Mouse (Mus musculus) activated CD4-positive, CD25-positive, alpha-beta regulatory T cell, adult 9 weeks (primary cell): ENCODE results near the gene Nfix. TPM values are rescaled to one million over a fixed set of nuclear protein-coding genes. Genes with fewer than 3 reads are reported as not detected.

Experiments
- polyA plus RNA-seq: library from polyadenylated mRNA; unstranded; fragments of 100-300 nt; shearing (Covaris generic); gene quantifications from one replicate; pipeline ENCODE4 v1.2.1, GENCODE M21; 2017

Nfix gene
- polyA plus RNA-seq = 3.0 TPM

DNA sequence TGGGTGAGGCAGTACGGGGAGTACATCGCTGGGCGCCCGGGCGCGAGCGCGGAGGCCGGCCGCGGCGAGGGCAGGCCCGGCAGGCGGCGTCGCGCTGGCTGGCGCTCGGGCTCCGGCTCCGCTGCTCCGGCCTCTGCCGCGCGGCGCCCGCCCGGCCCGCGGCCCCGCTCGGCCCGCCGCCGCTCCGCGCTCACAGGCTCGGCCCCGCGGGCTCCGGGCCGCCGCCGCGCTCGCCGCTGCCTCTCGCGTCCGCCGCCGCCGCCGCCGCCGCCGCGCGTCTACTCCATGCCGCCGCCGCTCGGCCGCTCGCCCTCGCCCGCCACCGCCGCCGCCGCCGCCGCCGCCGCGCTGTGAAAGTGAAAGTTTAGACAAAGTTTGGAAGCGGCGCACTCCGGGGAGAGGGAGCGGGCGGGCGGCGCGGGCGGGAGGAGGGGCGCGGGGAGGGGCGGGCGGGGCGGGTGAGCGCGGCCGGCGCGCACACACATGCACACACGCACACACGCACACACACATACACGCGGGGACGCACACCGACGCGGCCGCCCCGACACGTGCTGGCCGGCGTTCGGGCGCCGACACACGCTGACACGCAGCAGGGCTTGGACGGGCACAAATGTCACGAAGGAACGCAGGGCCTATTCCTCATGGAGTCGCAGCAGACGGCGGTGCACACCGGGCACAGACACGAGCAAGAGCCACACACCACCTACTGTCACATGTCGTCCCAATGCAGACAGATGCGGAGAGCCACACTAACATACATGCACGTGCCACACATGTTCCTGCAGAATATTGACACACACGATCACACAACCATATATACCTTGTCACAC, at the start of gene Nfix:
Nfix (minus strand) TSS at position 346 of the 833 bp plus-strand sequence.

DNA sequence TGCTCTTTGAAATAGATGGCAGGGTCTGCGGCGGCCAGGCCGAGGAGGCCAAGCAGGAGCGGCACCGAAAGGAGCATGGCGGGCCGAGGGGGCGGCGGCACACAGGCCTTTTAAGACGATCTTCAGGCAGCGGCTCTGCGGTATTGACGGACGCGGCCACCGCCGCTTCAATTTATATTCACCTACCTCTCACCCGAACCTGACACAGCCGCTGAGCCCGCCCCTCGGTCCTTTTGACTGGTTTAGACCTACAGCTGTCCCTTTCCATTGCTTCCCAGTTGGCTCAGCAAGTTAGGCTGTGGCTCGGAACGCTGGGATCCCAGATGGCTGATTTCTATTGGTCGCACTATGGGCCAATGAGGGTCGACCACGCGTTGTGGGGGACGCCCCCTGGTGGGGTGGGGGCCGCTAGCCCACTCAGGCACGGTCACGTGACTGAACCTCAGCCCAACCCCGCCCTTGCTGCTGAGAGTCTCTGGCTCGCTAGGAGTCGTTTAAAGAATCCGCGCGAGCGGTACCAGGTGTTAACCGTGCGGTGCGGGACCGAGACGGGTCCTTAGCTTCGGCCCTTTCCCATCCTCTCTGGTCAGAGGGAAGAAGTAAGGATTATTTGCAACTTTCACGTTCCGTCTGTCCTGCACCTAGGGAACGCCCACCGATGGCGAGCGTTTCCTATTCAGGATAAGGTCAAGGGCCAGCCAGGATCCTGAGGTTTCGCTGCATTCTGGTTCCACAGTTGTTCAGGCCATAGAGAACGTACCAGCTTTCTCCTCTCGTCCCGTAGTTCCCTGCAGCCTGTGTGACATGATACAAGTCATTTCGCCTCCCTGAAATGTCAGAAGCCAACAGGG, 46.8 kb upstream of the Nfix start, which contains the start of gene Calr:
Calr (minus strand) TSS at position 213 of the 851 bp plus-strand sequence.

DNA sequence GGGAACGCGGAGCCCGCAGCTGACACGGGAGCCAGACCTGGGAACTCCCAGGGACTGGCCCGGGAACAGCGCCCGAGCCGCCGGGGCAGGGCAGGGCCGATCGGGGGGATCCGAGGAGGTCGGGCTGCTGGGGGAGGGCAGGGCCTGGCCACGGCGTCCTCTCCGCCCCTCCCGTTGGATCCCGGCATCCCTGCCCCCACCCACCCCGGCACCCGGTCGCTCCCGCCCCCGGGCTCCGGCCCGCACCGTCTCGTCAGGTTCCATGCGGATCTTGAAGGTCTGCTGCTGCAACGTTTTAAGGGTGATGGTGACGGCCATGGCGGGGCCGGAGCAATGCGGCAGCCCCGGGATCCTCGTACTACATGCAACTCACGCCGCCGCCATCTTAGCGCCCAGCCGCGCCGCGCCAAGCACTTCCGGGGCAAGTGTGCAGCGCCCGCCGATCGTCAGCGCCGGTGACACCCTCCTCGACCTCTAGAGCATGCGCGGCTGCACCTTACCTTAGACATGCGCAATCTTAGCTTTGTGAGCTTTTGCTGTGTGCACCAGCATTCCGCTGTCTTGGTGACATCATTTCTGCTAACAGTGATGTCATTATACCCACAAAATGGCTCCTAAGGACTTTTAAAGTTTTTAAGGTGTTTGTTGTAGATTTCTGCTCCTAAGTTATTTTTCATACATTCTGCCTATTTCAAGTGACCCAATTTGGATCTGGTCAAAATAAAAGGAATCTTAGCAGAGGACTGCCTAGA, 40.3 kb upstream of the Nfix start, which contains the start of gene Rad23a:
Rad23a (minus strand) TSS at position 418 of the 752 bp plus-strand sequence.

DNA sequence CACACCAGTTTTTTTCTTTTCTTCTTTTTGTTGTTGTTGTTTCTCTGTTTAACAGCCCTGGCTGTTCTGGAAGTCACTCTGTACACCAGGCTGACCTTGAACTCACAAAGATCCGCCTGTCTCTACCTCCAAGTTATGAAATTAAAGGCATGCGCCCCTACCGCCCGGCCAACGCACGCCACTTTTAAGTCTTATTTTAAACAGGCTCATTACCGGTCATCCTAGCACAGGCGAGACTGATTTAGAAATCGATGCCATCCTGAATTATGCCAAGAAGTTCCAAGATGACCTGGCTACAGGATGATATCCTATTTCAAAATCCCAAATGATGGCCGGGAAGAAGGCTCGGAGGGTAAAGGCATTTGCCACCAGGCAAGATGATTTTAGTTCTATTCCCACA, 31.3 kb upstream of the Nfix start, which contains the start of gene Gadd45gip1:
Gadd45gip1 (plus strand) TSS at position 33 of the 400 bp plus-strand sequence.

DNA sequence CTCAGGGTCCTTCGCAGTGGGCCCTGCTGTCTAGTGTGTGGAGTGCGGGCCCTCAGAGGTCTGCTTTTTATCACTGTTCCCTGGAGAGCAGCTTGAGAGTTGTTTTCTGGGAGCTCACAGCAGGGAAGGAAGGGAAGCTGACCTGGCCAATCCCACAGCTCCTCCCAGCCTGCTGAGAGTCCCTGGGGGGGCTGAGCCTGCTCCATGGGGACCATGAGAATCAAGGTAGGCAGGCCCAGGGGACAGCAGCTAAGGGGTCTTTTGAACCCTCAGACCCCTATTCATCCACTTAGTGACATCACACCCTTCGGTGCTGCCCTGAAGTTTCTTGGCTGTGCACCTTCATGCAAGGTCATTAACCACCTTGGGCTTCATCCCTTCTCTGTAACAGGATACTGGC, 22.6 kb upstream of the Nfix start, which contains the start of gene Dand5:
Dand5 (minus strand) TSS at position 101 of the 400 bp plus-strand sequence.

DNA sequence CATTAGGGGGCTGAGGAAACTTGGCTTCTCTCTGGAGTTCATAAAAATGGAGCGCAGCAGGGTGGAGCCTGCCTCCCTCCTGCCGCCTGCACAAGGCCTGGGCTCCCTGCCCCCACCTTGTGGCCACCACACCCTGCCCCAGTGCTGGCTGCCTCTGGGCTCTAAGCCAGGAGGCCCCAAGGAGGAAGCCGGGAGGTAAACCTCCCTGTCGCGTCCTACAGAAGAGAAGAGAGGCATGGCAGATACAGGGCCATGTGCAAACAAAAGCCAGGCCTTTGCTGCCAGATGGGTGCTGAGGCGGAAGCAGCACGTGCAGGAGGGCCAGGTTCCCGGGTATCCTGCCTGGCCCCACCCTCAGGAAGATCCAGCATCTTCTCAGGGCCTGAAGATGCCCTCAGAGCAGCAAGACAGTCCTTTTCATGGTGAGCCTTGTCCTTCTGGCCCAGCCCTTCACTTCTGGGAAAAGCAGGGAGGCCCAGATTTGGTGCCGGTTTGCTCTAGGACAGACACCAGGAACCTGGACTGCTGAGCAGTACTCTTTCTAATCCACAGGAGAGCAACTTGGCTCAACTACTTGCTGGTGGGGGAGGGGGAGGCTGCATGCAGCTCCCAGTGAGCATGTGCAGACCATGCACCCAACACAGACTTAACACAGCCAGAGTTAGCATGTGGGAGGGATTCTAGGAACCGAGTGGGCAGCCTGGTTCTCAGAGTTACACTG, 77.1 kb downstream of the Nfix start, which contains the start of gene G430095P16Rik:
G430095P16Rik (plus strand) TSS at position 158 of the 721 bp plus-strand sequence.

DNA sequence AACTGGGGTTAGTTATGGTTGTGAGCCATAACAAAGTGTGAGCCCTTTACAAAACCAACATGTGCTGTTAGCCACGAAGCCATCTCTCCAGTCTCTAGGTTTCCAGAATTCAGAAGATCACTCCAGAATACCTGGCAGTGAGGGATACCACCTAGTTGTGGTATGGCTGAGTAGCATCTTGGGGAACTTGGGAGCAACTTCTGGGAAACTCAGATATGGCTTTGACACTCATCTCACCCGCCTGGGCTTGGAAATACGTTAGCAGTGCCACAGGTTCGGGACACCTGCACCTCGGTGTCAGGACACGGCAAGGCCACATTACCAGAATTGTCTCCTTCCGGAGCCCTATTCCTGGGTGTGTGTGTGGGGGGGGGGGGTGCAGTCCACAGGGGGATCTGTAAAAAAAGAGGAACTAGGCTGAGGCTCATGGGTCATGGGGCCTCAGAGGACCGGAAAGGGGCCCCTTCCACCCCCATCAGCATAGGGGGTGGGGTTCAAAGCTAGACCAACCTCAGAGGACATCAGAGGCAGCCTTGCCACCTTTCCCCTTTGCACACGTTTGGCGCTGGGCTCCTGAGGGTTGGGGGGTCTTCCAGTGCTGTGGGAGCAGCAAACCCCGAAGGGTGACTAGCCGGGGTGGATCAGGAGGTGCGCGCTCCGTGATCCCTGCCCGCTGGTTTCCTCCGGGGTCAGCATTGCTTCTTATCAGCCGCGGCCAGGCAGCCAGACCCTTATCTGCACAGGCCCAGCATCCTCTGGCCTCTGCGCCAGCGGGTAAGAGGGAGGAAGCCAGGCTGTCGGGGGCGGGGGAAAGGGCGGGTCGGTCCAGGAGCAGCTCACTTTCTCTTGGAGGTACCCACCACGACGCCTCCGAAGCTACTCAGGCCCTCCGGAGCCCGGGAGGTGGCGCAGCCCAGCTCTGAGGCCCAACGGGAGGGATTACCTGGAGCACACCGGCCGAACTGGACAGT, 98.9 kb downstream of the Nfix start, which contains the start of gene Lyl1:
Lyl1 (plus strand) TSS at position 517 of the 971 bp plus-strand sequence.

DNA sequence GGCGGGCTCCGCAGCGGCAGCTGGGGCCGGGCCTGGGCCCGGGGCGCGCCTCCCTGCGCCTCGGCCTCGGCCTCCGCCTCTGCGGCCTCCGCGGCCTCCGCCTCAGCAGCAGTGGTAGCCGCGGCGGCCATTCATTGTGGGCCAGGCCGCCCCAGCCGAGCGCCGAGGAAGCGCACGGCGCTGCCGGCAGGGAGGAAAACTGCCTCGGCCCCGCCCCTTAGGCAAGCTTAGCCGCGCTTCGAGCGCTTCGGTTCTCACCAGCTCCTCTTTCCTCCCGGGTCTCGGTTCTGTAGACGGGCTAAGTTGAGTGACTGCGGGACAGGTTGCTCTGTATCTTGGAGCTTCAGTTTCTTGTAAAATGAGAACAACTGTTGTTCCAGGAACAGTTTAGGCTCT, 112.4 kb downstream of the Nfix start, which contains the start of gene Nacc1:
Nacc1 (minus strand) TSS at position 158 of the 396 bp plus-strand sequence.

DNA sequence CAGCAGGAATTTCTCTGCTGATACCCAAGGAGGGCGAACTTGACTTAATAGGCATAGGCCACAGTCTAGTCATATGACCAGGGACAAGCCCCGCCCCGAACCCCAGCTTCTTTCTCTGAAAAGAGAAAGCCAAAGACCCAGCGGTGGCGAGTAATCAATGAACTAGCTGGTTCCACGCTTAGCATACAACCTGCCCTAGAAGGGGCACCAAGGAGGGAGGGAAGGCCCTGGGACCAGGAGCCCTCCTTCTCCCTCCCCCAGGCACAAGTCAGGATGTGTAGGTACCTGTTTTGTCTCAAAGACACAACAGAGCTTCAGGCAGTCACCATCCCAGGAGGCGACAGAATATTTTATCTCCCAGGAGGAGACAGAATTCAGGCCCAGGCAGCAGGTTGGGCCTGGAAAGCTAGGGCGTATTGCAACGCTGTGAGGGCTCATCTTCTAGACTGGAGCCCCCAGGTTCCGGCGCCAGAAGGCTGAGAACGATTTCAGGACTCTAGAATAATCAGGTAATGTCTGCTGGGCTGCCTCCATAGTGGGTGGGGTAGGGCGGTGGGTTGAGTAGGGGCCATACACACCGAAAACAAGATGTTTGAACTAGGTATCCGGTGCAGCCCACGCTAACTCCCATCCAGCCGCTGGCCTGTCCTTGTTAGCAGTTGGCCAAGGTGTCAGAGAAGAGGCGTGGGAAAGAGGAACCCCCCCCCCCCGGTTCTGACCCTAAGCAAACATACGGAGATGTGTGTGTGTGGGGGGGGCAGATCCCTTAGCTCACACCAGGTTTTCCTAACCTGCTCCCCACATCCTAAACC, 113.7 kb downstream of the Nfix start, which contains the start of gene Trmt1:
Trmt1 (plus strand) TSS at position 117 of the 812 bp plus-strand sequence.

DNA sequence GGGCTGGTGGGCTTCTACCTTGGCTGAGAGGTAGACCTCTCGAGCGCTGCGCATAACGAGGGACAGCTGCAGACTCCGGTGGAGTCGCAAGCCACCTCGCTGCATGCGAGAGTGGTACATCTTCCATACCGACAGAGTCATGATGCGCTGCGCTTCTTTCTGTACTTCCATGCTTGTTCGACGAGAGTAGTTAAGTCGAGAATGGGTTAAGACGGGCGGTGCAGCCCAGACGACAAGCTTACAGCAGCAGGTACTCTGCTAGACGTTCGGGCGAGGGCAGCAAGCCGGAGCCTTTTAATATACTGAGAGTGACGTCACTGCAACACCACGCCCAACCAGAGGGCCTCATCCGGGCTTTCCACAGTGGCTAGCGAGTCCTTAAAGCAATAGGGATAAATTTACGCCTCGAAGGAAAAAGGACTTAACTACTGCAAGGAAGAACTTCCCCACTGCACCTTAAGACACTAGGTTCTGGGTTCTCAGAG, 137.5 kb downstream of the Nfix start, which contains the start of gene Ier2:
Ier2 (minus strand) TSS at position 272 of the 485 bp plus-strand sequence.

Other genes starting within 250 kb of the Nfix start
- 142 TPM for gene Ier2, start 137.5 kb downstream of the Nfix start, polyA plus RNA-seq
- gene Trmt1, start 114.0 kb downstream of the Nfix start, polyA plus RNA-seq = 62.5 TPM
- 4.2 TPM for gene Nacc1, start 112.5 kb downstream of the Nfix start, polyA plus RNA-seq
- gene Lyl1, start 98.9 kb downstream of the Nfix start, polyA plus RNA-seq = 0.60 TPM
- 23.0 TPM for gene G430095P16Rik, start 77.3 kb downstream of the Nfix start, polyA plus RNA-seq
- 6.8 TPM for gene Dand5, start 22.5 kb upstream of the Nfix start, polyA plus RNA-seq
- 27.8 TPM for gene Gadd45gip1, start 31.2 kb upstream of the Nfix start, polyA plus RNA-seq
- 189 TPM for gene Rad23a, start 40.3 kb upstream of the Nfix start, polyA plus RNA-seq
- 587 TPM for gene Calr, start 46.6 kb upstream of the Nfix start, polyA plus RNA-seq
- 97.7 TPM for gene Farsa, start 56.6 kb upstream of the Nfix start, polyA plus RNA-seq
- gene Syce2, start 71.8 kb upstream of the Nfix start, polyA plus RNA-seq = 7.7 TPM
- 39.4 TPM for gene Gcdh, start 93.6 kb upstream of the Nfix start, polyA plus RNA-seq
- gene Klf1, start 101.6 kb upstream of the Nfix start, polyA plus RNA-seq = 1.1 TPM
- gene Dnase2a, start 108.2 kb upstream of the Nfix start, polyA plus RNA-seq = 18.9 TPM
- gene Mast1, start 137.0 kb upstream of the Nfix start, polyA plus RNA-seq = 1.1 TPM
- gene Rtbdn, start 146.6 kb upstream of the Nfix start, polyA plus RNA-seq = 0.31 TPM
- not detected for gene Gm49661, start 169.1 kb upstream of the Nfix start, polyA plus RNA-seq
- gene Prdx2, start 169.2 kb upstream of the Nfix start, polyA plus RNA-seq = 266 TPM
- 105 TPM for gene Rnaseh2a, start 169.4 kb upstream of the Nfix start, polyA plus RNA-seq
- 481 TPM for gene Junb, start 178.4 kb upstream of the Nfix start, polyA plus RNA-seq
- gene Hook2, start 190.3 kb upstream of the Nfix start, polyA plus RNA-seq = 7.8 TPM
- gene Best2, start 214.2 kb upstream of the Nfix start, polyA plus RNA-seq = not detected
- gene Asna1, start 224.9 kb upstream of the Nfix start, polyA plus RNA-seq = 53.5 TPM
- gene Trir, start 226.5 kb upstream of the Nfix start, polyA plus RNA-seq = 200 TPM
- 45.8 TPM for gene Tnpo2, start 236.6 kb upstream of the Nfix start, polyA plus RNA-seq